Mouse (Mus musculus): ENCODE results near the gene Gli1.

Gli1 gene

DNA sequence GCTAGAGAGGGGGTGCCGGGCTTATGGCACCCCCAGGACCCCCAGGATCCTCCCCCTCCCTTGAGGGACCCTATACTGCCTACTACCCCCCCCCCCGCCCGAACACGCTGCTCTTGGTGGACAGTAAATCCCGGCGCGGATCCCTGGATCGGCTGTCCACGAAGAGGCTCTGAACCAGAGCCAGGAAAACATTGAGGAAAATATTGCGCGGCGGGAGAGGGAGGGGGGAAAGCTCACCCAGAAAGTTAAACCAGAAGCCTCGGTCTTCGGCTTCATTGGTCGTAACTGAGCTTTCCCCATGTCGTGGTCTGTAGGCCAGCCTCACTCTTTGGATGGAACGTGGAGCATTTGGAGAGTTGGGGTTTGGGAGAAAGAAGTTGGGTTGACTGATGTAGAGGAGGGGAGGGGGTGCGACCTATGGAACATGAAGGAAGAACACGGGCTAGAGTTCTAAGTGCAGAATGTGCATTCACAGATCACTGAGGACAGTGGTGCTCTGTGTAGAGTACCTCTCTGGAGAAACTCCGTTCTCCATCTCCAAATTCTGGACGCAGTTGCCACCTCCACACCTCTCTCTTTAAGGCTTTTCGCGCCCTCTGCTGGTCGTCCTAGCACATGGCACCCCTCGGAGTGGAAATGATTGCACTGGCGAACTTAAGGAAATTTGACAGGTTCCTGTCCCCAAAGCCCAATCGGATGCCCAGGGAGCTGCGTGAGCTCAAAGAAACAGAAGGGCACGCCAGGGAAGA, at the start of gene Gli1:
TSS of gene Gli1 (minus strand) at position 84 of the 749 bp plus-strand sequence.
- DNase-seq (ENCODE audit: low spot score in 2 of 2), result peak; percentile 75 to 86

DNA sequence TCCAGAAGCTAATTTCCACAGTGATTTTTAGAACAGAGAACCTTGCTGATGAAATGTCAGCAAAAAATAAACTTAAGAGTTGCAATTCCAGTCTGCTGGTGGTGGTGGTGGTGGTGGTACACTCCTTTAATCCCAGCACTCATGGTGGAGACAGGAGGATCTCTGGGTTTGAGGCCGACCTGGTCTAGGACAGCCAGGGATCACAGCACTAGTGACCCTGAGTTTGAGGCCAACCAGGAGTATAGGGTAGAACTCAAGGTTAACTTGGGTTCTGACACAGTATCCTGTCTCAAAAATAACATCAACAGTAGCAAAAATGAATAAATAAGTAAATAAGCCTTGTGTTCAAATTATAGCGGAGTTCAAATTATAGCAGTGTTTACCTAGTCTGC, 40.0 kb upstream of the Gli1 start:
- DNase-seq (ENCODE audit: low spot score in 2 of 2), result no peak

DNA sequence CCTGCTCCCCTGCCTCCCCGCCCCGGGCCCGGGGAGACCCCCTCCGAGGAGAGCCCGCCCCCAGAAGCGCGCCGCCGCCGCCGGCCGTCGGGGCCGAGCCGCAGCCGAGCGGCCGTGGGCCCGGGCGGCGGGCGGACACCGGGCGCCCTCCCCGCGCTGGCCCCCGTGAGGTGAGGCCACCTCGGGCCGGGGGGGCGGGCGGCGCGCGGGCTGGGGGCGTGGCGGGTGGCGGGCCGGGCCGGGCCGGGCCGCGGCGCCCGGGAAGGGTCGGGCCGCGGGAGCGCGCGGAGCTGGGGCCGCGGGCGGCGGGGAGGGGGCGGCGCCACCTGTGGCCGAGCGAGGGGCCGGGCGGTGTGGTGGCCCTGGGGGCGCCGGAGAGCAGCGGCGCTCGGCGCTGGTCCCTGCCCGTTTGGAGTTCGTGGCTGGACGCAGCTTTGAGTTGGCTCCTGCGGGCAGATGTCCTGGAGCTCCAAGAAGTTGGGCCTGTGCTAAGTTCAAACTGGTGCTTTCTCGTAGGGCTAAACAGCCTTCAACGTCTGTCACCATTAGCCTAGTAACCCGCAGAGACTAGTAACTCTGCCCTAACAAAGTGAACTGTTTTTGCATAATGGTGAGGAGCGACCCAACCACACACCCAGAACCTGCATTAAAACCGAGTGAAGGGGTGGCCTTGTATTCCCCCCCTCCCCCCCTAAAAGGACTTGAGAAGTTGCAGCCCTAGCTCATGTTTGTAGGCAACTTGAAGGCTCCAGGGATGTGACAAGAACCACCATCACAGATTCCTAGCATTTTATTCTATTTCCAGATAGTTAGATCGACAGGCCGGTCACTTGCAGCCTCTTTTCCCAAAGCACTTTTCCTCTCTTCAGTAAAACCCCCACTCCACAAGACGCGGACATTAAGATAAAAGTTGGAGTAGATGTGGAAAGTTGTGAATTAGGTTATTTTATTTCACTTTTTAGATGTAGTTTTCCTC, 39.3 kb upstream of the Gli1 start:
- DNase-seq (ENCODE audit: low spot score in 2 of 2), result peak; percentile 22 to 46

DNA sequence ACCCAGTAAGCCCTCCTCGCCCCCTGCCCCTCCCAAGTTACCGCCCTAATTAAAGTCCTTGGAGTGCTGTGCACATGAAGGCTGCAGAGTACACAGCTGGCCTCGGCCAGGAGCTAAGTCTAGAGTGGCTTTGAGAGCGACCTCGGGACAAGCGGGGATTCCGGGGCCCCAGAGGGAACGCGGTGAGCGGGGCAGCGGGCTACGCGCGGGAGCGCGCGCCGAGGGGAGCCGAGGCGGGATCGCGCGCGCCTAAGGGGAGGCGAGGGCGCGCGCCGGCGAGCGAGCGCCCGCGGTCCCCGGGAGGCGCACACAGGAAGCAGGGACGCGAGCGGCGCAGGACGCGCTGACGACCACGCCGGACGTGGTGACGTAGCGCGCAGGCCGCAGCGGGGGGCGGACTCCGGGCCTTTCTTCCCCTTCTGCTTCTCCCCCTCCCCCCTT, 38.5 kb upstream of the Gli1 start, which contains the start of gene R3hdm2:
TSS of gene R3hdm2 (plus strand) at position 77 of the 441 bp plus-strand sequence.
- DNase-seq (ENCODE audit: low spot score in 2 of 2), result peak; percentile 81 to 91

DNA sequence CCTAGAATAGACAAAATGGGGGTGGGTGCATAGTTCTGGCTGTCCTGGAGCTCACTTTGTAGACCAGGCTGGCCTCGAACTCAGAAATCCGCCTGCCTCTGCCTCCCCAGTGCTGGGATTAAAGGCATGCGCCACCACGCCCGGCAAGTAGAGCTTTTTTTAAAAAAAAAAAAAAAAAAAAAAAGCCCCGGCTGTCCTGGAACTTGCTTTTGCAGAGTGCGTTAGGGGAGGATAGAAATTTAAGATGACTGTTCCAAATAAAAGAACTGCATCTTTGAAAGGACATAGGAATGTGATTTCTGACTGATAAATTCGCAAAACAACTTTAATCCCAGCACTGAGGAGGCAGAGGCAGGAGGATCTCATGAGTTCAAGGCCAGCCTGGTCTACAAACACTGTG, 37.9 kb upstream of the Gli1 start:
- DNase-seq (ENCODE audit: low spot score in 2 of 2), result no peak

- no peak for DNase-seq (ENCODE audit: low spot score in 2 of 2)
These were observed 35.9 kb upstream of the Gli1 start for GRCm38 (mm10) chr10:127377700-127378099.

DNA sequence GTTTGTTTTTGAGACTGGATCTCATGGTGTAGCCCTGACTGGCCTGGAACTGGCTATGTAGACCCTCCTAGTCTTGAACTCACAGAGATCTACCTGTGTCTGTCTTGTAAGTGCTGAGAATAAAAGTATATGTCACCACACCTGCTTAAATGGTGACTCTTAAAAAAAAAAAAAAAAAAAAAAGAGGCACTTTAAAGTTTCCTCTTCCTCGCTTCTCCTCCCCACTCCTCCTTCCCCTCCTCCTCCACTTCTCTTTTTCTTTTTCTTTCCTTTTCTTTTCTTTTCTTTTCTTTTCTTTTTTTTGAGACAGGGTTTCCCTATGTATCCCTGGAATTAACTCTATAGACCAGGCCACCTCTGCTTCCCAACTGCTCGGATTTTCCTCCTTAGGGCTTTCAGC, 29.2 kb upstream of the Gli1 start:
- no peak for DNase-seq (ENCODE audit: low spot score in 2 of 2)

DNA sequence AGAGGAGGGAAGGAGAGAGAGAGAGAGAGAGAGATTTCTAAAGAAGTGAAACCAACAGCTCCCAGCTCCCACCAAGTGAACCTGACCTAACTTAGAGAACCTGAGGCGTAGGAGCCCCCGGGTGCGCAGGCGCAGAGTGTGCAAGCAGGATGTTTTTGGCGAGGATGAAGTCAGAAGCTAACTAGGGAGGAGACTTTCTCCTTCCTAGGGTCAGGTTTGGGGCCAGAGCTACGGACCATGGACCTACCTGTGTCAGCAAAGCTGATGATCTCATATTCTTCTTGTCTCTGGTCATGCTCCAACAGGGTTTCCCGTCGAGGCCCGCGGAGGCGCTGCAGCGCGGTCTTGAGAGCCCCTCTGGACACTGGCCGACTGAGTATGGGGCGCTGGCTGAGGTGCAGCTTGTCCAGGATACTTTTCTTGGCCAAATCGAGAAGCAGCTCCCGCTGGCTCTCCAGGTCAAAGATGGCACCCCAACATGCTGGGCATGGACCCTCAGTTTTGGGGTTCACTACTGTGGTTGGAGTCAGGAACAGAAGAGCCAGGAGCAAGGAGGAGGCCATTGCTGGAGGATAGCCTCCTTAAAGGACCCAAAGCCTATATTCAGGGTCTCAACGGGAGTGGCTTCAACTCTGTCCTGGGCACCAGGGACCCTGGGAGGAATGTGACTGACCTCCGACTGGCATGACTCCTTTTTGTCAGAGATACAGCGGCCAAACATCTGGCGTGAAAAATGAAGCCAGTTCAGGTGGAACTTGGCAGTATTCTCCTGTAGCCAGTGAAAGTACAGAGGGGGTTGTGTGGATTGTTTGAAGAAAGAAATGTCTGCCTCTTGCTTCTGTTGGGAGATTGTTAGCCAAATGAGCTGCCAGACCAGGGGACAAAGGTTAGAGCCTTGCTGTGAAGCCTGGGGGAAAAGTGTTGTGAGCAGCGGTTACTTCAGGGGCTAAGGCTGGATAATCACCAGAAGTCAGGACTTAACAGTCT, 28.4 kb upstream of the Gli1 start, which contains the start of gene Inhbc:
TSS of gene Inhbc (minus strand) at position 598 of the 987 bp plus-strand sequence.
- no peak for DNase-seq (ENCODE audit: low spot score in 2 of 2)

- DNase-seq (ENCODE audit: low spot score in 2 of 2), result no peak
These were observed 26.5 kb upstream of the Gli1 start for GRCm38 (mm10) chr10:127368273-127368672.

GRCm38 (mm10) chr10:127367116-127367515, 25.3 kb upstream of the Gli1 start:
- DNase-seq (ENCODE audit: low spot score in 2 of 2), result no peak

DNA sequence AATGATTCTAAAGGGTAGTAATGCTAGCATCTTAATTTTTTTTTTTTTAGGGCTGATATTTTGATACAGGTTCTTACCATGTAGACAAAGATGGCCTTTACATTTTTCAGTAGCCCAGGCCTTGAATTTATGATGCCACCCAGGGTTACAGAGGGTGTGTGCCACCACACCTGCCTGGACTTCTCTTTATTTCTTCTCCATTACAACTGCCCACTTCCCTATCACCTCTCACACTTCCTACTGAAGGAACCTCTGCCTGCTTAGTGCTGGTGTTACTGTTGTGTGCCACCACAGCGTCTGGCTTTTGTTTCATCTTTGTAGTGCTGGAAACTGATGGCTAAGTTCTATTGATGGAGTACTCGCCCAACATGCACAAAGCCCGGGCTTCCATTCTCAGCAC, 18.9 kb upstream of the Gli1 start:
- DNase-seq (ENCODE audit: low spot score in 2 of 2), result no peak

GRCm38 (mm10) chr10:127355336-127355735, 13.6 kb upstream of the Gli1 start:
- no peak for DNase-seq (ENCODE audit: low spot score in 2 of 2)

GRCm38 (mm10) chr10:127353909-127354895, 12.4 kb upstream of the Gli1 start, which contains the start of gene Inhbe:
Inhbe (minus strand) TSS chr10:127354411.
- peak; percentile 81 to 84 for DNase-seq (ENCODE audit: low spot score in 2 of 2)

DNA sequence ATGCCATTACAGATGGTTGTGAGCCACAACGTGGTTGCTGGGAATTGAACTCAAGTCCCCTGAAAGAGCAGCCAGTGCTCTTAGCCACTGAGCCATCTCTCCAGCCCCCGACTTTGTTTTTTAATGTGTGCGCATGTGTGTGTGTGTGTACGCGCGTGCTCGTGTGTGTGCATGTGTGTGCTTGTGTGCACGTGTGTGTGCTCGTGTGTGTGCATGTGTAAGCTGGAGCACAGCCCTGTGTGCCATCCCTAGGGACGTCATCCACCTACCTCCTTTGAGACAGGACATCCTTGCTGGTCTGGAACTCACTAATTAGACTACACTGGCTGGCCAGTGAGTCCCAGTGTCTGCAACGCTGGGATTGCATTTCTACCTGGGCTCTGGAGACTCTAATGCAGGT, 11.0 kb upstream of the Gli1 start:
- no peak for DNase-seq (ENCODE audit: low spot score in 2 of 2)

GRCm38 (mm10) chr10:127352187-127352586, 10.4 kb upstream of the Gli1 start:
- DNase-seq (ENCODE audit: low spot score in 2 of 2), result no peak

DNA sequence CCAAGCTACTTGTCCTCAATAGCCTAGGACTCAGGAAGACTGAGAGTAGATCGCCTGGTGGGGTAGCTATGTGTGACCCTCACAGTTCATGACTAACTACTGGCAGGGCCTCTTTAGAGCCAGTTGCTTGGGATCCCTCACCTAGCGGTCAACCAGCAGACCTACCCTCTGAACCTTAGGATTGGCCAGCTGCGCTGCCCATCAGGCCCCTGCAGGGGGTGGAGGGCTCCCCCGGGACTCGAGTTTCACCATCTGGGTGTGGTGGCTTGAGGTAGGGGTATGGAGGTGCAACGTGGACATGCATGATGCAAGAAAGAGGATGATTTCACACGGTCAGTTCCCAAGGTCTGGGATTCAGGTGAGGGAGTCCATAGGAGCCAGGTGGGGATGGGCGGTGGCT, 9.9 kb upstream of the Gli1 start:
- DNase-seq (ENCODE audit: low spot score in 2 of 2), result no peak

DNA sequence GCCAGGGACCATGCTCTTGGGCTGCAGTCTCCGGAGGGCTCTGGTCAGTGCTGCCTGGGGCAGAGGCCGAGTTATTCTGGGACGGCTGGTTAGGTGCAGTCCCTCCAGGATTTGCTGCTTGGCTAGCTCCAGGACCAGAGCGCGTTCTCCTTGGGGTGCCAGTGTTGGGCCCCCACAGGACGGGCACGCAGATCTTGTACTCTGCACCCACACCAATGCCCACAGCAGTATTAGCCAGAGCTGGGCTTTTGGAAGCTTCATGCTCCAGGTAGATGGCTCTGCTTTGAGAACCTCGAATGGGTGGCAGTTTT, 9.5 kb upstream of the Gli1 start:
- DNase-seq (ENCODE audit: low spot score in 2 of 2), result no peak

GRCm38 (mm10) chr10:127350594-127351284, 9.0 kb upstream of the Gli1 start:
- DNase-seq (ENCODE audit: low spot score in 2 of 2), result peak; percentile 73 to 78

- peak in 1 of 2 experiments; percentile 38 for DNase-seq (ENCODE audit: low spot score in 2 of 2)
These were observed 8.0 kb upstream of the Gli1 start for GRCm38 (mm10) chr10:127349810-127350209.

Data from right cerebral cortex, adult 2 months (tissue).